Mouse (Mus musculus) urinary bladder, postnatal 4 days (tissue): ENCODE results near the gene Mcm10.

Experiments used
- DNase-seq, 2 experiments: peaks; one replicate each; pipeline ENCODE4 v3.0.0; 2021 to 2022; ENCODE audit warnings: low spot score in 2 of 2

Gene Mcm10

DNA sequence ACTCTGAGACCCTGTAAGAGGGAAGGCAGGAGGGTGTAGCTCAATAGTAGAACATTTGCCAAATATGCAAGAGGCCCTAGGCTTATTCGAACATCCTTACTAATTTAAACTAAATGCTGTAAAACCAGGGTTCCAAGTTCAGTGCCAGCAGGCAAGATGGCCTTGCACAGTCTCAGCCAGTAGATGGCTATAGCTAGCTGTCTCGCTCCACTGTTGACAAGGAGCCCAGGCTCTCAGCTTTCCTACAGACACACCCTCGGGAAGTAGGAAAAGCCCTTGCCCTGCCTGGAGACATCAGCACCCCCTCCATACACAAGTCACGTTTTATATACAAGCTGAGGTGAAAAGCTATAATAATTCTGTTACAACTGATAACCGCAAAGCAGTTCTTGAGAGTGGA is 20.1 kb upstream of the Mcm10 start:
- DNase-seq = no peak

DNA sequence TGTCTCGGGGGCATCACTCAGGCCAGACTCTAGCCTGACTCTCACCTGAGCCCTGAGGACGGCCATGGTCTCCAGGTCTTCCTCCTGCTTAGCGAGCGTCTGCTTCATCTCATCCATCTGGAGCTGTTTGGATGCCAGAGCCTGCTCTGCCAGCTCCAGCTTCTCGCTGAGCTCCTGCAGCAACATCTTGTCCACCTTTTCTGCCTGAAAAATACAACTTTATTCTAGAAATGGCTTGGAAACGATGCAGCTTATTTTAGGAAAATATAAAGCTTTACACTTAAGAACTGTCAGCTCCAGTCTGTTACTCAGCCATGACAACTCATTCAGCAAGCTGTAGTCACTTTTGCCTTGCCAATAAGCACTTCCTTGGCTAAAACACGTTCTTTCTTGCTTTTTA is 18.6 kb upstream of the Mcm10 start:
- no peak for DNase-seq

GRCm38 (mm10) chr2:5029808-5030207 is 17.2 kb upstream of the Mcm10 start:
- no peak for DNase-seq

- DNase-seq = no peak
Measured at GRCm38 (mm10) chr2:5028047-5028446, 15.5 kb upstream of the Mcm10 start.

DNA sequence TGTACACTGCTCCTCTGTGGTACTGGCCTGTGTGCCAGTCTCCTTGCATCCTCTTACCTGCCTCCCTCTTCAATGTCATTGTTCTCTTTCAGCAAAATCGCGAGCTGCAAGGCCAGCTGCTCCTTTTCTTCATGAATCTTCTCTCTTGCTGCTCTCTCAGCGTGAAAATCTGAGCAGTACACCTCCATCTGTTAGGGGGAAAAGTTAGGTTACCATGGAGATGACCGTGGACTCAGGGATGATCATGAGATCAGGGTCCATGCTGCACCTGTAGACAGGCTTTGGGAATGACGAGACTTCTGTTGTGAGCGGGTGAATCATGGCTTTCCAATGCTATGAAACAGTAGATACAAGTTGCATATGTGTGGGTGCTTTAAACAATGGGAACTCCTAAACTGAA is 14.5 kb upstream of the Mcm10 start:
- no peak for DNase-seq

GRCm38 (mm10) chr2:5025162-5025733 is 12.7 kb upstream of the Mcm10 start:
- no peak for DNase-seq

GRCm38 (mm10) chr2:5023699-5024399 is 11.3 kb upstream of the Mcm10 start:
- no peak for DNase-seq

DNA sequence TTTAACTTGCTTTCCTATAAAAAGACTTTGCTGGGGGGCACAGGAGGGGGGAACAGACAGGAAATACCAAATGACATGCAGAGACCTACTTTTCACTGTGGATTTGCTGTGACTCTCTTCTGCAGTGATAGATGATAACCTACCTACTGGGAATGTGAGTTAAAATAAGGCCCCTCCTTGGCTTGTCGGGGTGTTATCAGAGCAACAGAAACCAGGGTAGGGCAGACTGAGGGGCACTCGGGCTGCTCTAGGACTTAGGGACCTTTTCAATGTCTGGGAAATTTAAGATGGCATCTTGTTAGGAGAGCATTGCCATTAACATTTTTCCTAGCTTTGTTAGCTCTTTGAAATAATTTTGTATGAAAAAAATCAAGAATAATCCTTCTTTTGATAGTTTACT is 10.7 kb upstream of the Mcm10 start:
- DNase-seq = no peak

GRCm38 (mm10) chr2:5019708-5020107 is 7.1 kb upstream of the Mcm10 start:
- no peak for DNase-seq

GRCm38 (mm10) chr2:5016922-5017321 is 4.3 kb upstream of the Mcm10 start:
- no peak for DNase-seq

- no peak for DNase-seq
Measured at GRCm38 (mm10) chr2:5015527-5015926, 2.9 kb upstream of the Mcm10 start.

- no peak for DNase-seq
Measured at GRCm38 (mm10) chr2:5014616-5015015, 2.0 kb upstream of the Mcm10 start.

DNA sequence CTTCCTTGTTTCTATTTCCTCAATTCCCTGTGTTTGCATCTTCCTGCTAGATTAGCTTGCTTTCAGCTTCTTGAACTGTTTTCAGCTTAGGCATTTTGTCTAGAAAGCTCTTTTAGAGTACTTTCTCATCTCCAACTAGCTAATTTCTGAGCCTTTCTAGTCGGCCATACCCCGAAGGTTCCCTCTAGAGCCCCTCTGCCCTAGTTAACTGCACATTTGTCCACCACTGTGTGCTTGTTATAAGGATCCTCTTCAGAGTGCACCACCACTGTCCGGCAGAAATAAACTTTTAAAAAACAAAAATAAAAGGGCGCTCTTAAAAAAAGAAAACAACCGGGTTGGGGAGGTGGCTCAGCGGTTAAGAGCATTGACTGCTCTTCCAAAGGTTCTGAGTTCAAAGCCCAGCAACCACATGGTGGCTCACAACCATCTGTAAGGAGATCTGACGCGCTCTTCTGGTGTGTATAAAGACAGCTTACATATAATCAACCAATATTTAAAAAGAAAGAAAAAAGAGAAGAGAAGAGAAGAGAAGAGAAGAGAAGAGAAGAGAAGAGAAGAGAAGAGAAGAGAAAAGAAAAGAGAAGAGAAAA is 597 bp downstream of the Mcm10 start:
- no peak for DNase-seq

- no peak for DNase-seq
Measured at GRCm38 (mm10) chr2:5007107-5007506, 5.5 kb downstream of the Mcm10 start.

DNA sequence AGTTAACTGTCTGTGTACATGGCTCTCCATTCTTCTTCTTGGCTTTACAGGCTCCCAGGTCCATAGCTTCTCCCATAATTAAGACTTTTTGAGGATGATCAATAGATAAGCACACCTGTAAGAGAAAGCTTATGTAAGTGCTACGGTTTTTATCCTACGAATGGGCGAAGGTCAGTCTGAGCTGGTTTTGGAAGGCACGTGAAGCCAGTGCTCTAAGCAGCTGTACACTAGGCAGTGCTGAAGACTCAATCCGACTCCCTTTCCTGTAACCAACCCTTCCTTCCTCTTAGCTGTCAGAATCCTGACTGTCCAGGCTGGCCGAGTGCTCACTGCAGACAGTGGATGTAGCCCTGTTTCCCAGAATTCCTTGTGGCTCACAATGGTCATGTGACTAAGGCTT is 11.3 kb downstream of the Mcm10 start:
- DNase-seq = no peak

GRCm38 (mm10) chr2:4998905-4999304 is 13.7 kb downstream of the Mcm10 start:
- no peak for DNase-seq

DNA sequence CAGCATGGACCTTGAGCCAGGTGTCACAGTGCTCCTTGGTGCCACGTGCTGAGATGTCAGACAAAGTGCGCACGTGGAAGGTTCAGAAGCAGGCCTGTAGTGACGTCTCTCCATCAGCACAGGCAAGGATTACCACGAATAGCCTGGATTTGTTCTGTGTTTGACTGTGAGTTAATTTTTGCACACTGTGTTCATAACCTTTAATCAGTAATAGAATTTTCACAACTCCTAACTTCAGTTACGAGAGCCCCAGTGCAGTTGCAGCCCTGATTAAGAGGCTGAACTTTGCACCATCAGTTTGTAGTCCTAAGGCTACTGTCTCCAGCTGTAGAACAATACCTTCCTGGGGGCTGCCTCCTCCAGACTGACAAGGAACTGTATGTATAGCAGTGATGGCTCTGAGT is 16.2 kb downstream of the Mcm10 start:
- DNase-seq = no peak

- no peak for DNase-seq
Measured at GRCm38 (mm10) chr2:4995646-4996045, 16.9 kb downstream of the Mcm10 start.

DNA sequence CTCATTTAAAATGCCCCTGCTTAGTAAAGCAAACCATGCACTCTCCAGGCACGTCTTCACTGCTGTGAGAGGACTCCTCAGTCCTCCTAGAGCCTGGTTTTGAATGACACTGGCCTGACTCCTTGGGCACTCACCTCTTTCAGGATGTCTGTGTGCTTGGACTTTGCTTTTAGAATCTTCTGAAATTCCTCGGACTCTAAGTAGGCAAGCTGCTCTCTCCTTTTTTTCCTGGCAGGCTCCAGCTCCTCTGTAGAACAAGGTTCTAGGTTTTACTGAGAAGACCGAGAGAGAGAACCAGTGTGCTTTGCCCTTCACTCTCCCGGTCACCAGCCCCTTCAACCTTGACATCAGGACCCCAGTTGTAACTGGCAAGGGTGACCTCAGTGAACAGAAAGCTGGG is 18.2 kb downstream of the Mcm10 start:
- DNase-seq = no peak

DNA sequence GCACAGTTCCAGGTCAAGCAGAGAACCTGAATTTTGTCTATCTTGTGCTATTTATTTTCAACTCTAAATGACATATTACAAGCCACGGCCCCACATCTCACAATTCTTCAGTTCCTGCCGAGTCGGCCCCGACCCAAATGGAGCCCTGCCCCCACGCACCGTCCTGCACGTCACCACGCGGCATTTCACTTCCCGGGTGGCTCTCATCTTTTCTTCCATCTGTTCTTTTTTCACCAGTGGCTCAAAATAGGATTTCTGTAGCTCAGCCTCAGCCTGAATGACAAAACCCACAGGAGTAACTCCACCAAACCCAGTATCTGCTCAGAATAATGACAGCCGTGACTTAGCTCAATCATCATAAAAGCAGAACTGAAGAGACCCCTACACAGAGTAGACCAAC is 19.0 kb downstream of the Mcm10 start:
- no peak for DNase-seq

DNA sequence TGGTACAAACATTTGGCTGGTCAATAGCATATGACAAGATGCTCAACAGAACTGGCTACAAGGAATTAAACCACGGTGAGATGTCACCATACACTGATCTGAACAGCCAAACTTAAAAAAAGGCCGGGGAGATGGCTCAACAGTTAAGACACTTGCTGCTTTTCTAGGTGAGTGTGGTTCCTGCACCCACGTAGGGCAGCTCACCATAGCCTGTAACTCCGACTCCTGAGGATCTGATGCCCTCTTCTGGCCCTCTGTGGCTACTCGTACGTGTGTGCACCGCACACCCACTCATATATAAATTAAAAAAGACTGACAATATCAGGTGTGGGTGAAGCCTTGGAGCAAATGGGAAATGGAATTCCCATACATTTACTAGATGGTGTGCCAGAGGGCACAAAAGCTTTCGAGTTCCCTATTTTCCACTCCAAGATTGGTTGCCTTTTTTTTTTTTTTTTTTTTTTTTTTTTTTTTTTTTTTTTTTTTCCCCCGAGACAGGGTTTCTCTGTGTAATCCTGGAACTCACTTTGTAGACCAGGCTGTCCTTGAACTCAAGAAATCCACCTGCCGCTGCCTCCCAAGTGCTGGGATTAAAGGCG is 23.7 kb downstream of the Mcm10 start:
- no peak for DNase-seq

- DNase-seq = no peak
Measured at GRCm38 (mm10) chr2:4987388-4988180, 25.0 kb downstream of the Mcm10 start.
